Mouse (Mus musculus) MEL (cell line): ENCODE results near the gene Dusp22. TPM values are rescaled to one million over a fixed set of nuclear protein-coding genes. Genes with fewer than 3 reads are reported as not detected.

Experiments
- DNase-seq: peaks from one replicate; pipeline ENCODE4 v3.0.0; 2011; ENCODE audit warnings: low read depth, low spot score
- H3K27ac ChIP-seq: 2 replicates; pipeline ENCODE4 v1.5.1; 2012; ENCODE audit warnings: low read depth, mild to moderate bottlenecking, control low read depth, low read length, moderate library complexity; ENCODE audit not compliant: control insufficient read depth
- H3K27me3 ChIP-seq, 2 experiments: fragments of 150-350 bp in 1 of 2; sonication (generic) in 1 of 2; 2 replicates each; pipeline ENCODE4 v1.6.1; 2012; ENCODE audit warnings: low read length in 2 of 2, mild to moderate bottlenecking in 2 of 2, improper control_type of control experiment in 1 of 2, moderate library complexity in 1 of 2; ENCODE audit not compliant: insufficient read depth in 2 of 2, control insufficient read depth in 1 of 2
- H3K36me3 ChIP-seq, 2 experiments: 2 replicates each; pipeline ENCODE4 v1.6.1; 2012 to 2014; ENCODE audit warnings: low read length in 2 of 2, improper control_type of control experiment in 1 of 2, inconsistent platforms in 1 of 2, mild to moderate bottlenecking in 1 of 2; ENCODE audit not compliant: insufficient read depth in 2 of 2, control insufficient read depth in 1 of 2
- H3K4me1 ChIP-seq, 2 experiments: fragments of 150-350 bp in 1 of 2; sonication (generic) in 1 of 2; 2 replicates each; pipeline ENCODE4 v1.6.1; 2012; ENCODE audit warnings: low read length in 2 of 2, improper control_type of control experiment in 1 of 2, mild to moderate bottlenecking in 1 of 2; ENCODE audit not compliant: insufficient read depth in 2 of 2, control insufficient read depth in 1 of 2
- H3K4me3 ChIP-seq, 2 experiments: fragments of 150-350 bp in 1 of 2; sonication (generic) in 1 of 2; 2 replicates each; pipeline ENCODE4 v1.5.1; 2012; ENCODE audit warnings: low read depth in 2 of 2, low read length in 2 of 2, mild to moderate bottlenecking in 2 of 2, moderate library complexity in 2 of 2, control low read depth in 1 of 2, improper control_type of control experiment in 1 of 2; ENCODE audit not compliant: control insufficient read depth in 1 of 2, insufficient read depth in 1 of 2
- H3K79me2 ChIP-seq: 2 replicates; pipeline ENCODE4 v1.6.1; 2012; ENCODE audit warnings: mild to moderate bottlenecking, low read length, moderate library complexity; ENCODE audit not compliant: control insufficient read depth, poor library complexity, insufficient read depth
- H3K9ac ChIP-seq: 2 replicates; pipeline ENCODE4 v1.6.1; 2012; ENCODE audit warnings: low read depth, mild to moderate bottlenecking, control low read depth, low read length, moderate library complexity; ENCODE audit not compliant: control insufficient read depth, poor library complexity, severe bottlenecking
- H3K9me3 ChIP-seq: fragments of 150-350 bp; sonication (generic); replicated peaks from 2 replicates; pipeline ENCODE4 v1.6.1; 2012; ENCODE audit warnings: mild to moderate bottlenecking, low read length, improper control_type of control experiment, moderate library complexity; ENCODE audit not compliant: insufficient read depth
- BHLHE40 ChIP-seq: IDR thresholded peaks from 2 replicates; pipeline ENCODE4 v1.6.1; 2012; ENCODE audit warnings: low read depth, mild to moderate bottlenecking, inconsistent platforms, low read length, improper control_type of control experiment, borderline replicate concordance
- CTCF ChIP-seq, 3 experiments: IDR thresholded peaks in 2 of 3; conservative IDR thresholded peaks in 1 of 3; 2 replicates each; pipeline ENCODE4 v1.5.1; 2011 to 2012; ENCODE audit warnings: low read length in 3 of 3, low read depth in 2 of 3, mild to moderate bottlenecking in 2 of 3, improper control_type of control experiment in 1 of 3, inconsistent platforms in 1 of 3, mixed read lengths in 1 of 3, moderate library complexity in 1 of 3; ENCODE audit not compliant: control insufficient read depth in 1 of 3, insufficient read depth in 1 of 3, poor library complexity in 1 of 3, severe bottlenecking in 1 of 3
- EP300 ChIP-seq, 2 experiments: IDR thresholded peaks; 2 replicates each; pipeline ENCODE4 v1.6.1; 2011; ENCODE audit warnings: improper control_type of control experiment in 2 of 2, low read length in 2 of 2, low read depth in 1 of 2, mild to moderate bottlenecking in 1 of 2
- JUND ChIP-seq: IDR thresholded peaks from 2 replicates; pipeline ENCODE4 v1.6.1; 2011; ENCODE audit warnings: low read depth, mild to moderate bottlenecking, improper control_type of control experiment, low read length
- MAZ ChIP-seq: IDR thresholded peaks from 2 replicates; pipeline ENCODE4 v1.6.1; 2012; ENCODE audit warnings: low read depth, mild to moderate bottlenecking, inconsistent platforms, low read length, improper control_type of control experiment
- MEF2A ChIP-seq: IDR thresholded peaks from 2 replicates; pipeline ENCODE4 v1.6.1; 2014; ENCODE audit warnings: low read depth, mild to moderate bottlenecking, inconsistent platforms, low read length, improper control_type of control experiment; ENCODE audit not compliant: poor library complexity, insufficient replicate concordance, severe bottlenecking; ENCODE audit errors: extremely low read depth
- MXI1 ChIP-seq: IDR thresholded peaks from 2 replicates; pipeline ENCODE4 v1.6.1; 2011; ENCODE audit warnings: mild to moderate bottlenecking, low read depth, low read length, improper control_type of control experiment
- MYB ChIP-seq: IDR thresholded peaks from 2 replicates; pipeline ENCODE4 v1.6.1; 2011; ENCODE audit warnings: mild to moderate bottlenecking, low read depth, low read length, improper control_type of control experiment
- POLR2A ChIP-seq, 2 experiments: IDR thresholded peaks; 2 replicates each; pipeline ENCODE4 v1.6.1; 2011 to 2012; ENCODE audit warnings: low read length in 2 of 2, mild to moderate bottlenecking in 2 of 2, control low read depth in 1 of 2, improper control_type of control experiment in 1 of 2, low read depth in 1 of 2, moderate library complexity in 1 of 2; ENCODE audit not compliant: control insufficient read depth in 1 of 2, insufficient read depth in 1 of 2, poor library complexity in 1 of 2
- POLR2AphosphoS2 ChIP-seq: IDR thresholded peaks from 2 replicates; pipeline ENCODE4 v1.6.1; 2011; ENCODE audit warnings: low read length, improper control_type of control experiment
- POLR2AphosphoS5 ChIP-seq: IDR thresholded peaks from 2 replicates; pipeline ENCODE4 v1.6.1; 2012; ENCODE audit warnings: low read depth, borderline replicate concordance, mild to moderate bottlenecking, inconsistent platforms, low read length, moderate library complexity, mixed read lengths
- RAD21 ChIP-seq: IDR thresholded peaks from 2 replicates; pipeline ENCODE4 v1.6.1; 2011; ENCODE audit warnings: mild to moderate bottlenecking, low read depth, low read length, improper control_type of control experiment
- RCOR1 ChIP-seq: IDR thresholded peaks from 2 replicates; pipeline ENCODE4 v1.6.1; 2012; ENCODE audit warnings: low read depth, mild to moderate bottlenecking, inconsistent platforms, low read length, improper control_type of control experiment
- SIN3A ChIP-seq: IDR thresholded peaks from 2 replicates; pipeline ENCODE4 v1.6.1; 2012; ENCODE audit warnings: low read length, improper control_type of control experiment, inconsistent platforms
- TAL1 ChIP-seq: IDR thresholded peaks from 2 replicates; pipeline ENCODE4 v1.6.1; 2012; ENCODE audit warnings: mild to moderate bottlenecking, inconsistent platforms, low read length, moderate library complexity, mixed read lengths
- TBP ChIP-seq: IDR thresholded peaks from 2 replicates; pipeline ENCODE4 v1.8.0; 2011; ENCODE audit warnings: low read depth, low read length, improper control_type of control experiment
- TCF12 ChIP-seq: IDR thresholded peaks from 2 replicates; pipeline ENCODE4 v1.6.1; 2014; ENCODE audit warnings: low read depth, mild to moderate bottlenecking, inconsistent platforms, low read length, improper control_type of control experiment, moderate library complexity
- USF1 ChIP-seq: IDR thresholded peaks from 2 replicates; pipeline ENCODE4 v1.6.1; 2014; ENCODE audit warnings: low read depth, mild to moderate bottlenecking, inconsistent platforms, low read length, improper control_type of control experiment, moderate library complexity
- polyA plus RNA-seq, 2 experiments: library from polyadenylated mRNA; stranded (reverse) in 1 of 2; unstranded in 1 of 2; fragments of >175 nt in 1 of 2; fragments of >200 nt in 1 of 2; gene quantifications; 2 replicates each; pipeline versions ENCODE4 v1.2.1 to v1.2.4; 2012; ENCODE audit warnings: low replicate concordance in 2 of 2, low read depth in 1 of 2; ENCODE audit not compliant: insufficient read length in 2 of 2, insufficient read depth in 1 of 2, missing spikeins in 1 of 2
- total RNA-seq: library from RNA; depleted of rRNA; stranded (reverse); fragments of 300-350 nt; gene quantifications from 2 replicates; pipeline ENCODE4 v1.2.3, GENCODE M21; 2012

Gene Dusp22
- total and polyA plus RNA-seq, 3 experiments = not detected

GRCm38 (mm10) chr13:30619684-30620083 lies 40.1 kb upstream of the Dusp22 start:
- DNase-seq = no peak
- Histone ChIP-seq H3K9ac (no peak overlapping the region), H3K27me3 (no peaks in the 10 kb centered on the region; a peak in 1 of 4 replicates), H3K27ac (no peak overlapping the region), H3K9me3 (no peaks in the 10 kb centered on the region), H3K36me3 (no peaks in the 10 kb centered on the region), H3K4me1 (no peaks in the 10 kb centered on the region), H3K4me3 (no peak overlapping the region), H3K79me2 (no peaks in the 10 kb centered on the region)
- no peak for TF ChIP-seq TCF12
- no peak for TF ChIP-seq CTCF (IDR thresholded peaks at IDR 0.05 in 2 of 3, conservative IDR thresholded peaks at IDR 0.05 in 1 of 3; ENCODE audit: control insufficient read depth in 1 of 3, insufficient read depth in 1 of 3, low read depth in 2 of 3, low read length in 3 of 3, poor library complexity in 1 of 3, severe bottlenecking in 1 of 3)
- no peak for TF ChIP-seq POLR2AphosphoS2
- TF ChIP-seq TAL1 = no peak
- TF ChIP-seq POLR2AphosphoS5 = no peak
- TF ChIP-seq MXI1 = no peak
- no peak for TF ChIP-seq JUND
- TF ChIP-seq TBP = no peak
- TF ChIP-seq POLR2A (IDR thresholded peaks at IDR 0.05; ENCODE audit: control insufficient read depth in 1 of 2, insufficient read depth in 1 of 2, low read depth in 1 of 2, low read length in 2 of 2, poor library complexity in 1 of 2) = no peak
- no peak for TF ChIP-seq USF1
- TF ChIP-seq EP300 (IDR thresholded peaks at IDR 0.05; ENCODE audit: low read depth in 1 of 2, low read length in 2 of 2) = no peak
- no peak for TF ChIP-seq BHLHE40

- Histone ChIP-seq H3K79me2 (no peaks in the 10 kb centered on the region), H3K36me3 (no peaks in the 10 kb centered on the region), H3K4me3 (no peak overlapping the region), H3K4me1 (no peaks in the 10 kb centered on the region; a peak in 1 of 4 replicates), H3K9me3 (no peaks in the 10 kb centered on the region), H3K27ac (no peak overlapping the region), H3K27me3 (no peaks in the 10 kb centered on the region), H3K9ac (no peak overlapping the region)
- TF ChIP-seq CTCF (IDR thresholded peaks at IDR 0.05 in 2 of 3, conservative IDR thresholded peaks at IDR 0.05 in 1 of 3; ENCODE audit: control insufficient read depth in 1 of 3, insufficient read depth in 1 of 3, low read depth in 2 of 3, low read length in 3 of 3, poor library complexity in 1 of 3, severe bottlenecking in 1 of 3) (no peak), MAZ (no peak), SIN3A (no peak), MYB (no peak), JUND (no peak), USF1 (no peak), RCOR1 (no peak), MEF2A (no peak), RAD21 (no peak)
- peak; percentile 3 for DNase-seq
Measured at GRCm38 (mm10) chr13:30628195-30629048, 31.4 kb upstream of the Dusp22 start.
